In genomic region chr13:20097934-20098593, GRCm38 (mm10) we compare ENCODE assay signal across 12 mouse cellular contexts. TPM values are rescaled to one million over a fixed set of nuclear protein-coding genes. Genes with fewer than 3 reads are reported as not detected.
DNase-seq lines count a peak whose midpoint lies in the region; ATAC-seq lines count a peak whose summit lies in the region.
"Had no signal": no experiment of that assay in that cellular context is flagged by ENCODE, and none has a peak within 500 bp of the region (broad histone marks: within the 10 kb centered on the region; RNA-seq: fewer than 3 reads in every experiment).

No protein-coding gene starts in this region.

- WGBS in heart, embryonic 11.5 days (ENCODE audit: insufficient replicate concordance): 52% methylated on average over 5 of the region's 5 CpGs
- 60% methylated on average over 5 of the region's 5 CpGs for WGBS in embryonic facial prominence, embryonic 15.5 days

- no peak overlapping the region for H3K9ac ChIP-seq in heart, embryonic 11.5 days (ENCODE audit: low read depth, low read length)
- no peak overlapping the region for H3K9ac ChIP-seq in embryonic facial prominence, embryonic 15.5 days
- H3K9ac ChIP-seq: hindbrain, embryonic 13.5 days had no signal

- no peak for DNase-seq in heart, adult 8-10 months (ENCODE audit: low spot score)
- DNase-seq in thymus, postnatal 0 days (ENCODE audit: low spot score): peak; percentile 34
- DNase-seq in thymus, postnatal 10 days (ENCODE audit: low spot score in 2 of 2): no peak
- DNase-seq in splenic B cell, adult 2 months (ENCODE audit: low read depth, low spot score): peak; percentile 24
- no peak for DNase-seq in adrenal gland, postnatal 25 days
- DNase-seq in spleen, postnatal 14 days (ENCODE audit: low spot score in 2 of 2): no peak
- DNase-seq: cerebellum, adult 9-11 months; kidney, adult 9 months; midbrain, embryonic 14.5 days had no signal

- peaks cover 13% of the 10 kb centered on the region for H3K4me1 ChIP-seq in heart, embryonic 11.5 days (ENCODE audit: control insufficient read depth, insufficient read depth, low read length)
- peaks cover 4% of the 10 kb centered on the region for H3K4me1 ChIP-seq in embryonic facial prominence, embryonic 15.5 days

- no peak for ATAC-seq in heart, embryonic 11.5 days (replicated peaks; ENCODE audit: insufficient number of reproducible peaks, low FRiP score, low TSS enrichment)
- peak; percentile 75; the same call in 1 of the 2 replicates for ATAC-seq in embryonic facial prominence, embryonic 15.5 days (ENCODE audit: insufficient number of reproducible peaks, low FRiP score, low TSS enrichment, low read depth)

- 0 out of 2 replicates have a peak overlapping the region, but pooled peaks have one; percentile 10 for H3K27ac ChIP-seq in heart, embryonic 11.5 days (ENCODE audit: low read depth, low read length)
- peak overlapping the region; percentile 34 for H3K27ac ChIP-seq in embryonic facial prominence, embryonic 15.5 days (replicated peaks)
- H3K27ac ChIP-seq: hindbrain, embryonic 13.5 days had no signal

- 0 out of 2 replicates have a peak, but pooled peaks cover 3% of the 10 kb centered on the region for H3K27me3 ChIP-seq in heart, embryonic 11.5 days (ENCODE audit: control insufficient read depth, insufficient read depth, low read length)
- H3K27me3 ChIP-seq in embryonic facial prominence, embryonic 15.5 days: no peaks in the 10 kb centered on the region; the same call in 1 of the 2 replicates
- H3K27me3 ChIP-seq in splenic B cell, adult 2 months (ENCODE audit: control insufficient read depth, insufficient read depth, low read length, poor library complexity, severe bottlenecking): no peaks in the 10 kb centered on the region

- H3K36me3 ChIP-seq in heart, embryonic 11.5 days (ENCODE audit: control insufficient read depth, insufficient read depth, low read length): no peaks in the 10 kb centered on the region
- H3K36me3 ChIP-seq in embryonic facial prominence, embryonic 15.5 days: no peaks in the 10 kb centered on the region
- H3K36me3 ChIP-seq in splenic B cell, adult 2 months (ENCODE audit: control insufficient read depth, insufficient read depth, low read length, poor library complexity, severe bottlenecking): no peaks in the 10 kb centered on the region
- H3K36me3 ChIP-seq: hindbrain, embryonic 13.5 days had no signal

- no peak overlapping the region for H3K4me3 ChIP-seq in heart, embryonic 11.5 days (ENCODE audit: low read depth, low read length)
- H3K4me3 ChIP-seq in embryonic facial prominence, embryonic 15.5 days (replicated peaks): no peak overlapping the region
- H3K4me3 ChIP-seq: hindbrain, embryonic 13.5 days had no signal

- no peaks in the 10 kb centered on the region for H3K9me3 ChIP-seq in heart, embryonic 11.5 days (replicated peaks; ENCODE audit: control insufficient read depth, low read length)
- no peaks in the 10 kb centered on the region for H3K9me3 ChIP-seq in embryonic facial prominence, embryonic 15.5 days (replicated peaks)
- H3K9me3 ChIP-seq: hindbrain, embryonic 13.5 days had no signal

- no peak overlapping the region for H3K4me2 ChIP-seq in heart, embryonic 11.5 days
- no peak overlapping the region for H3K4me2 ChIP-seq in embryonic facial prominence, embryonic 15.5 days (replicated peaks)
- H3K4me2 ChIP-seq: hindbrain, embryonic 13.5 days had no signal

RNA-seq across cellular contexts. Expression of gene Elmo1, which starts 7.7 kb away (rescaled TPM):
- polyA plus RNA-seq in heart, embryonic 11.5 days (2014; fragmentation: Nextera tagmentation; extraction: Ambion mirVana): 9.4 and 10.7 TPM in 2 replicates
- 1 to 10 TPM; 7.0 to 9.4 (median 7.7) TPM for total RNA-seq in heart, adult 8-10 months (2022)
- 30.1 and 32.3 TPM in 2 replicates for polyA plus RNA-seq in thymus, postnatal 0 days (2015; fragmentation: Nextera tagmentation; extraction: Ambion mirVana)
- polyA plus RNA-seq in embryonic facial prominence, embryonic 15.5 days (2015; fragmentation: Nextera tagmentation; extraction: Ambion mirVana): 23.4 and 23.5 TPM in 2 replicates
- total RNA-seq in adrenal gland, postnatal 25 days (2021): 18.8 and 22.2 TPM in 2 replicates

Comparison
In these comparisons a context has a peak if more than half of its experiments do, and no peak if none do; other contexts are left out.
1. DNase-seq: peak in thymus, postnatal 0 days (single experiment) and splenic B cell, adult 2 months (single experiment); none in heart, adult 8-10 months (single experiment), thymus, postnatal 10 days (0 of 2), adrenal gland, postnatal 25 days (single experiment) and spleen, postnatal 14 days (0 of 2).